Mouse (Mus musculus) C2C12 (cell line): Measurements from ENCODE around the gene Gm5767. TPM values are rescaled to one million over a fixed set of nuclear protein-coding genes. Genes with fewer than 3 reads are reported as not detected.

Experiments used
- H3K27me3 ChIP-seq: one replicate; pipeline ENCODE4 v1.6.1; 2011; ENCODE audit not compliant: control insufficient read depth, insufficient read depth, insufficient read length
- H3K36me3 ChIP-seq: one replicate; pipeline ENCODE4 v1.6.1; 2011; ENCODE audit not compliant: control insufficient read depth, insufficient read depth
- H3K4me3 ChIP-seq: one replicate; pipeline ENCODE4 v1.5.1; 2011; ENCODE audit warnings: mild to moderate bottlenecking, control low read depth; ENCODE audit not compliant: poor library complexity, insufficient read depth, severe bottlenecking
- H3K79me2 ChIP-seq: one replicate; pipeline ENCODE4 v1.6.1; 2011; ENCODE audit not compliant: control insufficient read depth, insufficient read depth
- H3K79me3 ChIP-seq: one replicate; pipeline ENCODE4 v1.6.1; 2011; ENCODE audit warnings: low read depth, control low read depth
- H3ac ChIP-seq: one replicate; pipeline ENCODE3; 2011; ENCODE audit warnings: low read depth; ENCODE audit not compliant: control insufficient read depth, insufficient read length
- CEBPB ChIP-seq: IDR thresholded peaks from one replicate; pipeline ENCODE4 v1.6.1; 2011; ENCODE audit warnings: low read depth, mild to moderate bottlenecking, control low read depth, moderate library complexity
- CTCF ChIP-seq: IDR thresholded peaks from one replicate; pipeline ENCODE4 v1.5.1; 2011; ENCODE audit not compliant: control insufficient read depth, insufficient read depth, insufficient read length
- FOSL1 ChIP-seq: IDR thresholded peaks from one replicate; pipeline ENCODE4 v1.8.0; 2011; ENCODE audit warnings: mild to moderate bottlenecking, low read length; ENCODE audit not compliant: poor library complexity, insufficient read depth, severe bottlenecking
- MAX ChIP-seq: IDR thresholded peaks from one replicate; pipeline ENCODE4 v1.6.1; 2011; ENCODE audit warnings: mild to moderate bottlenecking, control low read depth
- MYOD1 ChIP-seq: IDR thresholded peaks from one replicate; pipeline ENCODE4 v1.6.1; 2011; ENCODE audit warnings: low read depth; ENCODE audit not compliant: control insufficient read depth, insufficient read length
- MYOG ChIP-seq: IDR thresholded peaks from one replicate; pipeline ENCODE4 v1.6.1; 2011; ENCODE audit not compliant: control insufficient read depth, insufficient read length; ENCODE audit errors: extremely low read depth
- USF1 ChIP-seq: IDR thresholded peaks from one replicate; pipeline ENCODE4 v1.6.1; 2011; ENCODE audit warnings: low read depth, mild to moderate bottlenecking, control low read depth, moderate library complexity
- polyA plus RNA-seq: library from polyadenylated mRNA; unstranded; fragments of >200 nt; fragmentation: generic; extraction: Trizol; gene quantifications from one replicate; pipeline ENCODE4 v1.2.1, GENCODE M21; 2012; ENCODE audit warnings: missing spikeins

Gene Gm5767
- polyA plus RNA-seq, 1 experiment, result not detected

- peaks cover 34% of the 10 kb centered on the region for H3K36me3 ChIP-seq
Measured at GRCm38 (mm10) chr16:8667261-8667660, 13.3 kb upstream of the Gm5767 start.

GRCm38 (mm10) chr16:8667814-8668213, 12.8 kb upstream of the Gm5767 start:
- Histone ChIP-seq H3K79me2 (peaks cover 84% of the 10 kb centered on the region), H3ac (peak overlapping the region; percentile 4), H3K27me3 (no peaks in the 10 kb centered on the region), H3K36me3 (peaks cover 28% of the 10 kb centered on the region), H3K79me3 (peaks cover 70% of the 10 kb centered on the region), H3K4me3 (no peak overlapping the region)
- TF ChIP-seq MAX, result no peak
- no peak for TF ChIP-seq CEBPB
- TF ChIP-seq CTCF, result no peak
- TF ChIP-seq MYOG, result no peak
- TF ChIP-seq USF1, result no peak
- no peak for TF ChIP-seq MYOD1
- TF ChIP-seq FOSL1, result no peak

More at GRCm38 (mm10) chr16:8667261-8667660, 13.3 kb upstream of the Gm5767 start:
- H3K79me2 ChIP-seq, result peaks cover 84% of the 10 kb centered on the region
- TF ChIP-seq CEBPB, result peak; percentile 78
- TF ChIP-seq MAX, result no peak
- no peaks in the 10 kb centered on the region for H3K27me3 ChIP-seq
- H3K4me3 ChIP-seq, result no peak overlapping the region
- peak overlapping the region; percentile 27 for H3ac ChIP-seq
- H3K79me3 ChIP-seq, result peaks cover 70% of the 10 kb centered on the region

DNA sequence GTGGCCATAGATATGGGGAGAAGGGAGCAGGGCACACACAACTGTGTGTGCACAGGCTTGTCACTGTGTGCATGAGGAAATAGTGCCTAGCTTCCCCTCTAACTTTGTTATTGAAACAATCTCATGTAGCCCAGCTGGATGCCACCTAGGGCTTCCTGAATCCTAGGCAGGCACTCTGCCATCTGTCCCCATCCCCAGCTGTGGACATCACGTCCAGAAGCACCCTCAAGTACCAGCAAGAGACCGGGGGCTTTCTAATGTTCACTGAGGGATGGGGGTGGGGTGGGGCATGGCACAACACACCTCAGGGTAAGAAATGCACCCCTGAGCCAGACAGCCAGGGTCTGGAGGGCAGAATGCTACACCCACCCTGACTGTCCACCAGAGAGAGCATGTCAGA, 12.2 kb upstream of the Gm5767 start:
- TF ChIP-seq CEBPB (no peak), MAX (no peak), CTCF (no peak), MYOD1 (no peak), MYOG (no peak), USF1 (no peak), FOSL1 (no peak)
- Histone ChIP-seq H3K4me3 (no peak overlapping the region), H3K36me3 (peaks cover 24% of the 10 kb centered on the region)

GRCm38 (mm10) chr16:8669432-8669831, 11.1 kb upstream of the Gm5767 start:
- Histone ChIP-seq H3K36me3 (peaks cover 17% of the 10 kb centered on the region), H3K27me3 (no peaks in the 10 kb centered on the region), H3K79me2 (peaks cover 70% of the 10 kb centered on the region), H3ac (no peak overlapping the region), H3K79me3 (peaks cover 62% of the 10 kb centered on the region), H3K4me3 (no peak overlapping the region)
- TF ChIP-seq FOSL1 (no peak), MYOG (no peak), MAX (no peak), MYOD1 (no peak), CEBPB (no peak)

More for the DNA sequence above, 12.2 kb upstream of the Gm5767 start:
- H3ac ChIP-seq, result no peak overlapping the region
- H3K79me2 ChIP-seq, result peaks cover 80% of the 10 kb centered on the region
- peaks cover 68% of the 10 kb centered on the region for H3K79me3 ChIP-seq
- H3K27me3 ChIP-seq, result no peaks in the 10 kb centered on the region

GRCm38 (mm10) chr16:8670041-8671035, 10.2 kb upstream of the Gm5767 start:
- peaks cover 61% of the 10 kb centered on the region for H3K79me2 ChIP-seq
- no peaks in the 10 kb centered on the region for H3K27me3 ChIP-seq
- peaks cover 17% of the 10 kb centered on the region for H3K36me3 ChIP-seq
- peaks cover 53% of the 10 kb centered on the region for H3K79me3 ChIP-seq
- no peak for TF ChIP-seq CTCF
- peak overlapping the region; percentile 56 for H3K4me3 ChIP-seq
- peak overlapping the region; percentile 62 for H3ac ChIP-seq

DNA sequence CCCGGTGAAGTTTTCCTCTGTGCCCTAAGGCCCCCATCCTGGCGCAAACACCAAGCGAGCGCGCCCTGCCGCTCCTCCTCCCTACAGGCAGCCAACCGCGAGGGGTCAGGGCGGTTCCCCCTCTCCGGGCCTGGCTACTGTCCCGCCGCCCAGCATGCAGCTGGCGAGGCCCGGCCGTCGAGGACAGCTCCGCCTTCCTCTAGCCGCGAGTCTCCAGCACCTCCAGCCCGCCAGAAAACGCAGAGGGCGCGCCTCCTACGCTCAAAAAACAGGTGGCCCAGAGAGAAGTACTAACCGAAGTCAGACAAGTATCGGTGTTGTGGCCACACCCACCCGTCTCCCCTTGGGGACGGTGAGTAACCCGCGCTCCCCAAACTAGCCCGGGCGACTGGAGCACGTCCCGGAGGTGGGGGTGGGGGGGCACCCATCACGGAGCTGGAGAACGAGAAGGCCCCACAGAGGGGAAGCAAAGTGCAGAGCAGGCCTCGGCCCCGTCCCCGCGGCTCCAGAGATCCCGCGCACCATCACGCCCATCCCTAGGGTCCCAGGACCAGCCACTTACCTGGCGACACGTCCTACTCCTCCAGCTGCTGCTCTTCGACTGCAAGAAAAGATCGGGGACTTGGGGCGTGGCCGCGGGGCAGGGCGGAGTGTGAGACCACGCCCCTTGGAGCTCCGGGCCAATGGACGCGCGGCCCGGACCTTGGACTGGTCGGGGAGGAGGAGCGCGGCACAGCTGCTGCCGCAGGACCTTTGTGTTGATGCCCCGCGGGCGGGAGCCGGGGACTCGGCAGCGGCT, 8.8 kb upstream of the Gm5767 start, which contains the start of gene Carhsp1:
Carhsp1 (minus strand) TSS at position 605 of the 799 bp plus-strand sequence.
- Histone ChIP-seq H3ac (peak within 1 kb of the TSS; percentile 62), H3K4me3 (peak within 1 kb of the TSS; percentile 56), H3K79me3 (peaks cover 39% of the 10 kb centered on the region), H3K36me3 (peaks cover 11% of the 10 kb centered on the region), H3K27me3 (no peaks in the 10 kb centered on the region), H3K79me2 (peaks cover 47% of the 10 kb centered on the region)
- TF ChIP-seq FOSL1, result no peak
- TF ChIP-seq MAX, result peak; percentile 66
- TF ChIP-seq MYOD1, result peak; percentile 48
